Mouse (Mus musculus): ENCODE measurements at regions not wholly inside any gene's neighbourhood (a gene's known extent, or its start where the extent isn't known, plus 50 kb on each side); places are given as distances from the start of the nearest gene placed in this dataset.

GRCm38 (mm10) chr8:87064250-87064747, 179.2 kb upstream of the N4bp1 start:
- TF ChIP-seq CTCF (IDR thresholded peaks at IDR 0.05; ENCODE audit: borderline replicate concordance, control insufficient read depth, extremely low read depth, insufficient read depth, low read length, poor library complexity) (no peak), POLR2A (IDR thresholded peaks at IDR 0.05; ENCODE audit: control insufficient read depth, extremely low read depth, insufficient read depth, low read length, poor library complexity) (no peak)

Measured in thymus, adult 2 months (tissue).